Mouse (Mus musculus) liver, adult 2 months (tissue): ENCODE data around the gene Hfm1. TPM values are rescaled to one million over a fixed set of nuclear protein-coding genes. Genes with fewer than 3 reads are reported as not detected.

Experiments used
- DNase-seq: peaks from one replicate; pipeline ENCODE4 v3.0.0-alpha.2; 2011; ENCODE audit warnings: low read depth, low spot score; ENCODE audit errors: extremely low read depth
- H3K27ac ChIP-seq: fragments of 200-500 bp; replicated peaks from 2 replicates; pipeline ENCODE4 v1.5.1; 2012; ENCODE audit warnings: low read depth, mild to moderate bottlenecking, control low read depth, inconsistent platforms, low read length; ENCODE audit not compliant: insufficient read depth
- H3K27me3 ChIP-seq: fragments of 200-500 bp; 2 replicates; pipeline ENCODE4 v1.6.1; 2012; ENCODE audit warnings: mild to moderate bottlenecking, moderate library complexity, low read length, inconsistent platforms; ENCODE audit not compliant: control insufficient read depth, insufficient read depth
- H3K36me3 ChIP-seq: fragments of 200-500 bp; 2 replicates; pipeline ENCODE4 v1.6.1; 2012; ENCODE audit warnings: low read length, inconsistent platforms; ENCODE audit not compliant: control insufficient read depth, insufficient read depth
- H3K4me1 ChIP-seq: fragments of 200-500 bp; 2 replicates; pipeline ENCODE4 v1.6.1; 2011; ENCODE audit warnings: low read length; ENCODE audit not compliant: control insufficient read depth, insufficient read depth
- H3K4me3 ChIP-seq: fragments of 200-500 bp; 2 replicates; pipeline ENCODE4 v1.5.1; 2011; ENCODE audit warnings: low read depth, mild to moderate bottlenecking, control low read depth, low read length, moderate library complexity; ENCODE audit not compliant: insufficient read depth
- H3K79me2 ChIP-seq: fragments of 200-500 bp; 2 replicates; pipeline ENCODE4 v1.6.1; 2012; ENCODE audit warnings: inconsistent platforms, mild to moderate bottlenecking, low read length, moderate library complexity; ENCODE audit not compliant: control insufficient read depth, insufficient read depth
- H3K9ac ChIP-seq: fragments of 200-500 bp; 2 replicates; pipeline ENCODE4 v1.6.1; 2012; ENCODE audit warnings: low read depth, mild to moderate bottlenecking, control low read depth, inconsistent platforms, low read length
- CTCF ChIP-seq: fragments of 200-500 bp; IDR thresholded peaks from 2 replicates; pipeline ENCODE4 v1.5.1; 2011; ENCODE audit warnings: low read depth, low read length, control low read depth
- POLR2A ChIP-seq: fragments of 200-500 bp; IDR thresholded peaks from 2 replicates; pipeline ENCODE4 v1.6.1; 2011; ENCODE audit warnings: low read length, control low read depth; ENCODE audit not compliant: insufficient read depth; ENCODE audit errors: extremely low read depth
- WGBS: fragments of 180-500 bp; shearing (Covaris S2); methylation state at CpG from one replicate; pipeline ENCODE4 v1.1.7; 2018; 5-methylcytosine and 5-hydroxymethylcytosine counted together
- polyA plus RNA-seq: library from polyadenylated mRNA; depleted of rRNA; stranded (reverse); fragments of >200 nt; gene quantifications from 2 replicates; pipeline ENCODE4 v1.2.3, GENCODE M21; 2012
- total RNA-seq: library from RNA; depleted of rRNA; stranded (reverse); fragments of >200 nt; gene quantifications from 2 replicates; pipeline ENCODE4 v1.2.3, GENCODE M21; 2014

Hfm1 gene
- total and polyA plus RNA-seq, 2 experiments, result not detected

DNA sequence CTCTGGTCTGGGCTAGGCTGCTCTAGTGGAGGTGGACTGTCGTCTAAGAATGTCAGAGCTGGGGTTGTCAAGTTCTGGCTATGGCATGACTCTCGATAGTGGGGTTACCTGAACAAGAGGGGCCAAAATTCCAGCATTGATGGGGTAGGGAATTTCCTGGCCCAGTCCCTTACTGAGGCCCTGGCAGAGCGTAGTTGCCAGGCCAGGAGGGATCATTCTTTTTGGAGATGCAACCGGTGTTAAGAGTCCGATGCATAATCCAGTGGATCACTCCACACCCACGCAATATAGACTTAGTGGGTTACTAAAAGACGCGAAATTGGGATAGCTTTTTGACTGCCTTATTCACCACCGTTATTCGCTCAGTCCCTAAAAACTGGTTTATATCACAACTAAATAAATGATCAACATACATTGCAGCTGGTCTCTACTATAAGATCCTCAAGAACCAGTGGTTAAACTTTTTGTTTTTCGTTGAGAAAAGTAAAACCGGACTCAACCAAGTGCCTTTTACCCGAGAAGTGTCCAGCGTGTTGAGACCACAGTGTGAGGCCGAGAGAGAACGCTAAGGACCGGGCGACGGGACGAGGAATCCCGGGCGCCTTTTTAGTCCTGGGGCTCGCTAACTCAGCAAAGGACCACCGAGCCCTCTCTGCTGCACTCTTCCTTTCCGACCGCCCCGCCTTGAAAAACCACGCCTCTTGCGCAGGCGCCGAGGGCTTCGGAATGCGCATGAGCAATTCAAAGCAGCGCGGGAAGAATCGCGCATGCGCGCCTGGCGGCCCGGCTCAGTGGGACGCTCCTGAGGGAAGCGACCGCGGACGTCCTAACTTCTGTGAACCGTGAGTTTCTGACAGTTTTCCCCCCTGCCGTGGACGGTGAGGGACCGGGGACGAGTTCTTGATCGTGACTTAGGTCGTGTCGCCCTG is 37.7 kb upstream of the Hfm1 start, which contains the start of gene Cdc7:
Gene Cdc7 (plus strand): TSS at position 739 of the 929 bp plus-strand sequence.
- H3K4me3 ChIP-seq, result peak within 1 kb of the TSS; percentile 71
- TF ChIP-seq CTCF (no peak), POLR2A (0 out of 2 replicates have a peak, but pooled peaks have one; percentile 22)
- WGBS, result 6% methylated on average over 54 of the region's 54 CpGs
- no peak within 1 kb of the TSS for H3K27ac ChIP-seq
- H3K36me3 ChIP-seq, result no peaks in the 10 kb centered on the region
- no peaks in the 10 kb centered on the region for H3K27me3 ChIP-seq
- H3K4me1 ChIP-seq, result 0 out of 2 replicates have a peak, but pooled peaks cover 3% of the 10 kb centered on the region
- H3K79me2 ChIP-seq, result no peaks in the 10 kb centered on the region
- H3K9ac ChIP-seq, result peak within 1 kb of the TSS; percentile 43
- peak; percentile 51 for DNase-seq

DNA sequence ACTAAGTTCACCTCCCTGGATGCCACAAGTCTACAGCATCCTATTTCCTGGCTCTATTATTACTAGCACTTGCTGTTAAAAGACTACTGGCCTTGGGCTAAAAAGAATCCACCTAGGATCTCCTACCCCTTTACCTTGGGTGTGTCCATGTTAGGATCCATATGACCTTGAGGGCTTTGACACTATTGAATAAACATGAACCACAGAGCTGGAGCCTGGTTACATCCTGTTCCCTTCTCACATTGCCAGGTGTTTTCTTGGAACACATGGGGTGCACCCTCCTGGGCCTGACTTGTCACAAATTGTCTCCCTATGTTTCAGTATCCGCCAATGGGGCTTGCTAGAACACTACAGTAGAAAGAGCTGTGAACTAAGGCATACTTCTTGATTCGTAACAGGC is 34.3 kb upstream of the Hfm1 start:
- Histone ChIP-seq H3K27me3 (no peaks in the 10 kb centered on the region), H3K9ac (no peak overlapping the region), H3K79me2 (no peaks in the 10 kb centered on the region), H3K36me3 (no peaks in the 10 kb centered on the region), H3K27ac (no peak overlapping the region), H3K4me1 (0 out of 2 replicates have a peak, but pooled peaks cover 3% of the 10 kb centered on the region), H3K4me3 (no peak overlapping the region)
- DNase-seq, result no peak
- WGBS, result 96% methylated on average over 2 of the region's 2 CpGs
- TF ChIP-seq POLR2A (no peak), CTCF (no peak)

DNA sequence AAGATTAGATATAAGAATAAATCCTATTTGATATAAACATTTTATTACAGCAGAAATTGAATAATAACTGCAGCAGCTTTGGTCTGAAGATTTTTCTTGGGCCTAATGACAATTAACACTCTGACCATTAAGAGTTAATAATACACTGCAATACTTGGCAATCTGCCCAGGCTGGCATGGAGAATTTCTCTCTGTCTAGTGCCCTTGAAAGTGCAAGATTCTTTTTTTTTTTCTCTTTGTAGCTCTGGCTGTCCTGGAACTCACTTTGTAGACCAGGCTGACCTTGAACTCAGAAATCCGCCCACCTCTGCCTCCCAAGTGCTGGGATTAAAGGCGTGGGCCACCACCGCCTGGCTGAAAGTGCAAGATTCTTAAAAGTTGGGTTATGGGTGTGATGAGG is 32.9 kb upstream of the Hfm1 start:
- H3K36me3 ChIP-seq, result no peaks in the 10 kb centered on the region
- DNase-seq, result peak; percentile 40
- 70% methylated on average over 3 of the region's 3 CpGs for WGBS
- no peak overlapping the region for H3K27ac ChIP-seq
- H3K27me3 ChIP-seq, result no peaks in the 10 kb centered on the region
- H3K4me3 ChIP-seq, result no peak overlapping the region
- H3K79me2 ChIP-seq, result no peaks in the 10 kb centered on the region
- TF ChIP-seq CTCF, result no peak
- no peak for TF ChIP-seq POLR2A
- no peaks in the 10 kb centered on the region for H3K4me1 ChIP-seq
- no peak overlapping the region for H3K9ac ChIP-seq

DNA sequence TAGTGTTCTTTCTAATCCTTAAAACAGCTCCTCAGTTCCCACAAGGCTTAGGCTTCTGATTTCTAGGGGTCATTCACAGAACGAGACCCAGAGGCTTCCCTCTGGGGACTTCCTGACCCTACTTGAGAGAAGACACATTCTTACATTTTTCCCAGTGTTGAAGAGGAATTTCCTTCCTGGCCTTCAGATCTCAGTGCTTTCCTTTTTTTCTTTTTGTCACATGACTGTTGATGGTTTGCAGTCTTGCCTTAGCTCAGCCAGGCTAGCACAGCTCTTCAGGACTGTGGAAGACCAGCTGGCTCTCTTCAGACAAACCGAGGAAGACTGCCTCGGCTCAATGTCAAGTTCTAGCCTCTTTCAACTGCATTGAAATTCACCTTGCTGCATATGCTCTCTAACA is 30.3 kb upstream of the Hfm1 start:
- TF ChIP-seq CTCF, result no peak
- no peak for TF ChIP-seq POLR2A
- 75% methylated on average over 3 of the region's 3 CpGs for WGBS

DNA sequence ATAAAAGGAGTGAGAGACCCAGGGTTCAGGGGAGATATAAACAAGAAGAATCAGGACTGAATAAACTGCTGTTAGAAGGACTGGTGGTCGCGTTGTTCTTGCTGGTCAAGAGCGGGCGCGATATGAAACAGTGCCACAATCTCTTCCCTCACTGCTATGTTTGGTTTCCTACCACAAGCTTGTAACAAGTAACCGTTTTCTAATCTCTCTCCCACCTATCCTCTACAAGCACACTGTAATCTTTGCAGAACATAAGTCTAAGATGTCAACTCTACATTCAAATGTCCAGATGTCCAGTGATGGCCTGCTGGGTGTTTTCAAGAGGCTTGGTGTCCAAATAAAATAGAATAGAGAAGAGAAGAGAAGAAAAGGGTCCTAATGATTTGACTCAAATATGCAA is 22.6 kb upstream of the Hfm1 start:
- H3K27ac ChIP-seq, result no peak overlapping the region
- H3K4me3 ChIP-seq, result no peak overlapping the region
- TF ChIP-seq CTCF, result no peak
- TF ChIP-seq POLR2A, result no peak
- no peak overlapping the region for H3K9ac ChIP-seq
- no peaks in the 10 kb centered on the region for H3K79me2 ChIP-seq
- no peak for DNase-seq
- H3K27me3 ChIP-seq, result no peaks in the 10 kb centered on the region
- 84% methylated on average over 6 of the region's 6 CpGs for WGBS
- H3K4me1 ChIP-seq, result no peaks in the 10 kb centered on the region
- H3K36me3 ChIP-seq, result no peaks in the 10 kb centered on the region

More for the DNA sequence above, 30.3 kb upstream of the Hfm1 start:
- no peaks in the 10 kb centered on the region for H3K36me3 ChIP-seq
- H3K27ac ChIP-seq, result no peak overlapping the region
- H3K9ac ChIP-seq, result no peak overlapping the region
- no peak overlapping the region for H3K4me3 ChIP-seq
- peak; percentile 38 for DNase-seq
- H3K4me1 ChIP-seq, result no peaks in the 10 kb centered on the region
- H3K79me2 ChIP-seq, result no peaks in the 10 kb centered on the region
- no peaks in the 10 kb centered on the region for H3K27me3 ChIP-seq

DNA sequence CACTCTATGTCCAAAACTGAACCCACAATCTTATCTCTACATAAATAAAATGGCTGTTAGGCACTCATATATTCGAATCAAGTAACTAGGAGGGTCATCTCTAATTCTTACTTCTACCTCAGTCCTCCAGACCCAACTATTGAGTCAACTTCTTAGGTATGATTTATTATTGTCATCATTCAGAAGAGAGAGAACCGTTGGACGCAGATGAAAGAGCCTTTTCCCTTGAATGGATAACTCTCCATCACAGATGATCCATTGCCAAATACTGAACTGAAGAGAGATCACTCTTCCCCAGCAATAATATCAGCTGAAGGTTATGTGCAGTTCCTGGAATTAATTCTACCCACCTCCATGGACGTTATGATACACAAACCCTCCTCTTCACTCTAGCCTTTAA is 20.2 kb upstream of the Hfm1 start:
- no peaks in the 10 kb centered on the region for H3K79me2 ChIP-seq
- TF ChIP-seq CTCF, result no peak
- TF ChIP-seq POLR2A, result no peak
- H3K4me1 ChIP-seq, result no peaks in the 10 kb centered on the region
- no peak overlapping the region for H3K4me3 ChIP-seq
- H3K27me3 ChIP-seq, result no peaks in the 10 kb centered on the region
- 73% methylated on average over 4 of the region's 4 CpGs for WGBS
- H3K36me3 ChIP-seq, result no peaks in the 10 kb centered on the region
- DNase-seq, result no peak
- H3K27ac ChIP-seq, result no peak overlapping the region
- H3K9ac ChIP-seq, result no peak overlapping the region
